Mouse (Mus musculus): ENCODE measurements around the gene Zfp64. TPM values are rescaled to one million over a fixed set of nuclear protein-coding genes. Genes with fewer than 3 reads are reported as not detected.

Gene Zfp64
- polyA plus RNA-seq, 1 experiment from 2014 or later: 41.0 TPM

DNA sequence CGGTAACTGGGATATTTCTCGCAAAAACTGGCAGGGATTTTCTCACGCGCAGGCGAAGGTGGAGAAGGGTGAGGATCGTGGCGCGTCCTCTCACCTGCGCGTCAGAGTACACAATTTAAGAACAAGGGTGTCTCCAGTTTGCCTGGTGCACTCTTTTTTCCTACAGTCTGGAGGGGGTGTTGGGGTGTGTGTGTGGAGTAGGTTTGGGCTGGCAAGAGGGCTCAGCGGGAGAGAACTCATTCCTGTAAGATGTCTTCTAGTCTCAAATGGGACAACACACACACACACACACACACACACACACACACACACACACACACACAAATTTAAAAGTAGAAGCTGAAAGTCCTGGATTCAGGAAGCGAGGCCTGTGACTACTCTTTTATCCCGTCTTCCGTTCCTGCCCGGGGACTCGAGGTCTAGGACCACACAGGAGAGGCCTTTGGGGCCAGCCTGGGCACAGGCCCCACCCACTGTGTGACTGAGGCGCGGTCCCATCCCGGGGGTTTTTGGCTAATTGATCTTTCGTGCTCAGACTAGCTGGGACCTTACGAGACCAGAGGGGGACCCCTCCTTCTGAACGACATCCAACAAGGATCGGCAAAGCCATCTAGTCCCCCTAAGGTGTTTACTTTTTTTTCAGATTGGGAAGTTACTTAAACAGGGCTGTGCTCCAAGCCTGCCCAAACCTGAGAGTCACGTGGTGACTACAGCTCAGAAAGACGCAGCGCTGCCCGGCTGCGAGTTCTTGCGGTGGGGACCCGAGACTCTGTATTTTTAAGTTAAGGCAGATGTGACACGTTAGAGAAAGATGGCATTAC is 42.3 kb downstream of the Zfp64 start:
- Histone ChIP-seq H3K4me1 (peaks cover 30% of the 10 kb centered on the region), H3K9ac (replicated peaks) (peak overlapping the region; percentile 49; the same call in 1 of the 2 replicates), H3K27ac (replicated peaks) (peak overlapping the region; percentile 26; the same call in 1 of the 2 replicates), H3K36me3 (no peaks in the 10 kb centered on the region), H3K4me3 (peak overlapping the region; percentile 55), H3K27me3 (peaks cover 51% of the 10 kb centered on the region), H3K9me3 (no peaks in the 10 kb centered on the region), H3K4me2 (replicated peaks) (peak overlapping the region; percentile 94)
- peak; percentile 39 for ATAC-seq (ENCODE audit: low FRiP score, low read depth)
- 2% methylated on average over 30 of the region's 31 CpGs for WGBS

DNA sequence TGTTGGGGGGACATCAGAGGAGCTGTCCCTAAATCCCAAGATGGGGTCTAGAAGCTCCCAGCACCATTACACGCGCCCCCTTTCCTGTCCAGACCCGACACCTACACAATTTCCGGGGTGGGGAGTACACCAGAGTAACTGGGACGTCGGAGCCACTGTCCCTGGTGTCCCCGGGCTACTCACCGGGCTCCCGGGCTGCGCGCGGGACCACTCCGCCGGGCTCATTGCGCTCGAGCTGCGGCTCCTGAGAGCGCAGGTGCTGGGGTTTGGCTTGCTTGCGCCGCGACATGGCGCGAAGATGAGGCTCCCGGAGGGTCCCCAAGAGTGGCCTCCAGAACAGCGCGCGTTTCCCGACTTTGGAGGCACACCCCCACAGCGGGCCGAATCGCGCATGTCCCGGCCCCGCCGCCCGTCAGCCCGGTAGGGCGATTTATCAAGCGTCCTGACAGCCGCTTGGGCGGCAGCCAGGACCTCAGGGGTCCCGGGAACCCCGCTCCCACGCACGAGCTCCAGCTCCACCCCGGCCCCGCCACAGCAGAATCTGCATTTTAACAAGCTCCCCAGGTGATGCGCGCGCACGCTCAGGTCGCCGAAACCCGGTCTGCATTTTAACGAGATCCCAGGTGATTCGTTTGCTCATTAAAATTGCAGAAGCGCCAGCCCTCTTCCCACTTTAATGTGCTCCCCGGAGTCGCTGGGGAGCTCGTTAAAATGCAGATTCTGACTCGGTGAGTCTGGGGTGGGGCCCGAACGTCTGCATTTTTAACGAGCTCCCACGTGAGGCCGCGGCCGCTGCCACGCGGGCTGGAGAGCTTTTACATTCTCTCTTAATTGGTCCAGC is 43.1 kb downstream of the Zfp64 start:
- WGBS: under 1% methylated on average over 70 of the region's 70 CpGs
- peaks cover 53% of the 10 kb centered on the region for H3K27me3 ChIP-seq
- peak overlapping the region; percentile 49 for H3K9ac ChIP-seq (replicated peaks)
- no peaks in the 10 kb centered on the region for H3K9me3 ChIP-seq
- peaks cover 30% of the 10 kb centered on the region for H3K4me1 ChIP-seq
- H3K27ac ChIP-seq (replicated peaks): peak overlapping the region; percentile 56; the same call in 1 of the 2 replicates
- peak overlapping the region; percentile 55 for H3K4me3 ChIP-seq
- ATAC-seq (ENCODE audit: low FRiP score, low read depth): peak; percentile 68
- no peaks in the 10 kb centered on the region for H3K36me3 ChIP-seq
- peak overlapping the region; percentile 94 for H3K4me2 ChIP-seq (replicated peaks)

DNA sequence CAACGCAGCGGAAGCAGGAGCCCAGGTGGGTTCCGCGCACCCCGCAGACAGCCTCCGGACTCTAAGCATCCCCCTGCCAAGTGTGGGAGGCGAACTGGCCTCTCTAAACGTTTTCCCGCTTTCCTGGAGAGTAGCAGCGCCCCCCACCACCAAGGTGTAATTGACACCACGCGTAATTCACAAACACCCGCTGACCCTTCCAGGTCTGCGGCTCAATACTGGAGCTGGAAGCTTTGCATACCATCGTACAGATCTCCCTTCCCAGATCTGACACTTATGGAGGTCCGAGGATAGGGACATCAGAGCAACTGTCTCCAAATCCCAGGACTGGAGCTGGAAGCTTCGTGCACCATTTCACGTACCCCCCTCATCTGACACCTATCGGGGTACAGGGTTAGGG is 43.9 kb downstream of the Zfp64 start:
- ATAC-seq (ENCODE audit: low FRiP score, low read depth): no peak
- 3% methylated on average over 19 of the region's 19 CpGs for WGBS
- Histone ChIP-seq H3K4me2 (replicated peaks) (peak overlapping the region; percentile 94), H3K27me3 (peaks cover 60% of the 10 kb centered on the region), H3K4me1 (peaks cover 30% of the 10 kb centered on the region), H3K36me3 (no peaks in the 10 kb centered on the region), H3K9ac (replicated peaks) (peak overlapping the region; percentile 49), H3K4me3 (peak overlapping the region; percentile 55), H3K9me3 (no peaks in the 10 kb centered on the region), H3K27ac (replicated peaks) (peak overlapping the region; percentile 56; the same call in 1 of the 2 replicates)

DNA sequence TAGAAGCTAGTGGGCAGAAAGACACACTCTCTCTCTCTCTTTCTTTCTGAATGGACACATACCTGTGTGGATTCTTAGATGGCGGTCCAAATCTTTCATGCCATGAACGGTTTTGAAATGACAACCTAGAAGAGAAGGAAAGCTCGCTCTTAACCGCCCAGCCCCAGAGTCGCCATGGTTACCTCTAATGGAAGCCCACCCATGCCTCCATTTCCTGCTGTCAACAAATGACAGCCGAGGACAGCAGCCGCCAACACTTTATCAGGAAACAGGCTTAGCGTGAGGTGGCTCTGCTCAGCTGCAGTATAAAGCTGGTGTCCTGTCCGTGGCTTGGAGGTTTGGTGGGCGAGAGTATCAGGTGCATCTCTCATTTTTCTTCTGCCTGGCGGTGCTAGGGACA is 49.4 kb downstream of the Zfp64 start:
- Histone ChIP-seq H3K4me1 (peaks cover 16% of the 10 kb centered on the region), H3K4me3 (no peak overlapping the region), H3K9ac (replicated peaks) (no peak overlapping the region), H3K9me3 (no peaks in the 10 kb centered on the region), H3K4me2 (replicated peaks) (no peak overlapping the region), H3K27ac (replicated peaks) (no peak overlapping the region), H3K27me3 (peaks cover 34% of the 10 kb centered on the region), H3K36me3 (no peaks in the 10 kb centered on the region)
- ATAC-seq (ENCODE audit: low FRiP score, low read depth): no peak
- WGBS: 46% methylated on average over 11 of the region's 11 CpGs

DNA sequence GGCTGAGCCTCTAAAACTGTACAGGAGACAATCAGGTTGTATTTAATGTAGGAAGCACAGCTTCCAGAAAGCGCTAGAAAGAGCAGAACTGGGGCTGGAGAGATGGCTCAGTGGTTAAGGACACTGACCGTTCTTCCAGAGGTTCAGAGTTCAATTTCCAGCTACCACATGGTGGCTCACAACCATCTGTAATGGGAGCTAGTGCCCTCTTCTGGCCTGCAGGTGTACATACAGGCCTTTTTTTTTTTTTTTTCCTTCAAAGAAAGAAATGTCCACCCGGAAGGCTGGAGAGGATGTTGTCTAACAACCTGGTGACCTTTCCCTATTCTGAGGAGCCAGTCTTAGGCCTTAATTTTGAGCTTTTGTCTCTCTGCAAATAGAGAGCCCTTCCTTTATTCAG is 50.5 kb downstream of the Zfp64 start:
- Histone ChIP-seq H3K27ac (replicated peaks) (no peak overlapping the region), H3K4me1 (peaks cover 13% of the 10 kb centered on the region), H3K9ac (replicated peaks) (no peak overlapping the region), H3K9me3 (no peaks in the 10 kb centered on the region), H3K4me2 (replicated peaks) (no peak overlapping the region), H3K27me3 (peaks cover 22% of the 10 kb centered on the region), H3K4me3 (no peak overlapping the region), H3K36me3 (no peaks in the 10 kb centered on the region)
- 73% methylated on average over 3 of the region's 3 CpGs for WGBS
- no peak for ATAC-seq (ENCODE audit: low FRiP score, low read depth)

DNA sequence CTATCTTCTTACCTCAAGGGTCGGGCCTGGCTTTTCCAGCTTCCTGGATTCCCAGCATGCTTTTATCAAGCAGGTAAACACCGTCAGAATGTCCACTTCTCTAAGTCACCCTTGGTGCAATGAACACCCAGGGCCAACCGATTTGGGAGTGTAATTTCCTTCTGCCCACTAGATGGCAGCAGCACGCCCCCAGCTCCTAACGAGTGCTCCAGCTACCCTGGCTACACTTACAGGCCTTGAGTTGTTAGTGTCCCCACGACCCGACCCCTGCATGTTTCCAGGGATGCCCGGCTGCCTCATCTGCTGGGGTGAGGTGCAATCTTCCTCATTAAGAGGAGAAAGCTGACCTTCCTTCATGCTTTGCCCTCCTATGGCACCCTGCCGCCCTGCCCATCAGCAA is 51.2 kb downstream of the Zfp64 start:
- WGBS: 18% methylated on average over 9 of the region's 9 CpGs
- H3K9me3 ChIP-seq: no peaks in the 10 kb centered on the region
- H3K4me1 ChIP-seq: peaks cover 13% of the 10 kb centered on the region
- H3K27ac ChIP-seq (replicated peaks): no peak overlapping the region
- peaks cover 15% of the 10 kb centered on the region; the same call in 1 of the 2 replicates for H3K27me3 ChIP-seq
- no peak overlapping the region for H3K4me2 ChIP-seq (replicated peaks)
- peak; percentile 60; the same call in 1 of the 2 replicates for ATAC-seq (ENCODE audit: low FRiP score, low read depth)
- no peak overlapping the region for H3K9ac ChIP-seq (replicated peaks)
- 0 out of 2 replicates have a peak, but pooled peaks cover under 1% of the 10 kb centered on the region for H3K36me3 ChIP-seq
- H3K4me3 ChIP-seq: no peak overlapping the region

DNA sequence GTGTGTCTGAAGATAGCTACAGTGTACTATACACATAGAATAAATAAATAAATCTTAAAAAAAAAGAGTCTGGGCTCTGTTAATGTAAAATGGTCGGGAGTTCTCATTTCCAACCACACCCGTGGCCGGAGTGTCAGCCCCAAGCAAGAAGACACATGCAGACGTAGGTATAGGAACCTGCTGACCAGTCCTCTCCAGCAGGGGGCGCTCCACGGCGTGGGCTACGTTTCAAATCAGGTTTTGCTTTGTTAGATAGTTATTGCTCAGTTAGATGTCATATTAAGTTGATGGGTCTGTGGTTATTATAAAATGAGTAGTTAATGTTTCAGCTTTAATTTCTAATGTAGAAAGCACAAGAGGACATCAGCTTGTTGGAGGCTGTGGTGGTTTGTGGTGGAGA is 52.8 kb downstream of the Zfp64 start:
- 28% methylated on average over 8 of the region's 8 CpGs for WGBS
- peaks cover 13% of the 10 kb centered on the region for H3K4me1 ChIP-seq
- H3K36me3 ChIP-seq: 0 out of 2 replicates have a peak, but pooled peaks cover 7% of the 10 kb centered on the region
- no peak overlapping the region for H3K9ac ChIP-seq (replicated peaks)
- H3K27me3 ChIP-seq: peaks cover 9% of the 10 kb centered on the region; the same call in 1 of the 2 replicates
- no peak overlapping the region for H3K27ac ChIP-seq (replicated peaks)
- ATAC-seq (ENCODE audit: low FRiP score, low read depth): no peak
- H3K9me3 ChIP-seq: no peaks in the 10 kb centered on the region
- no peak overlapping the region for H3K4me3 ChIP-seq
- no peak overlapping the region for H3K4me2 ChIP-seq (replicated peaks)

DNA sequence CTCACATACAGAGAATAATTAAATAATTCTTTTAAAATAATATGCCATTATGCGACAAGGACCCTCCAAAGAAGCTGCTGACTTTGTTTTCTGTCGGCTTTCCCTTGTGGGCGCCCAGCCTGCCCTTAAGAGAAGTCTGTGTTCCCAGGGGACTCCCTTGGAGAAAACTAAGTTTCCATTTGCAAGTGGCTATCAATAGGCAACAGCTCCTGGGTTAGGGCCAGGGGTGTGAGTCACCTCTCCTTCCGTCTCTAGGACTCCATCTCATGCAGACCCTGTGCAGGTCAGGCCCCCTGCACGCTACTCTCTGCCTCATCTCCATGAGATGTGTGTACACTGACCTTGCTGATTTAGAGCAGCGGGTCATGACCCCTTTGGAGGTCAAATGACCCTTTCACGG is 57.5 kb downstream of the Zfp64 start:
- H3K4me2 ChIP-seq (replicated peaks): no peak overlapping the region
- H3K36me3 ChIP-seq: 0 out of 2 replicates have a peak, but pooled peaks cover 7% of the 10 kb centered on the region
- no peak overlapping the region for H3K4me3 ChIP-seq
- H3K27me3 ChIP-seq: no peaks in the 10 kb centered on the region
- no peaks in the 10 kb centered on the region for H3K9me3 ChIP-seq
- H3K27ac ChIP-seq (replicated peaks): no peak overlapping the region
- 86% methylated on average over 7 of the region's 7 CpGs for WGBS
- no peaks in the 10 kb centered on the region for H3K4me1 ChIP-seq
- no peak overlapping the region for H3K9ac ChIP-seq (replicated peaks)
- ATAC-seq (ENCODE audit: low FRiP score, low read depth): no peak

DNA sequence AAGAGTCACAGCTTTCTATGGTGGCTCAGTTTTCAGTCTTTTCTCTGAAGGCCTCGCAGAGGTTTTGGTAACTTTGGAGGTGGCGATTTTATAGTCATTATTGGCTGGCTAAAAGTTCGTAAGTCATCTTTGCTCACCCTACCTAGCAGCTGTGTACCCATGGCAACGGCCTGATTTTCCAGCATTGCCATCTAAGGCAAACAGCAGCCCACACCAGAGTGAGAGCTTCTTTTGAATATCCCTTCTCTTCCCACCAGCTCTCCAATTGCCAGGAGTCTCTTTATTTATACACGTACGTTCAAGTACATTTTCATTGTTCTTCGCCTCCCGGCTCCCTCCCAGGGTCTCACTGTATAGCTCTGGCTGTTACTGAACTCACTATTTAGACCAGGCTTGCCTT is 59.9 kb downstream of the Zfp64 start:
- H3K4me1 ChIP-seq: no peaks in the 10 kb centered on the region
- WGBS: 85% methylated on average over 8 of the region's 8 CpGs

DNA sequence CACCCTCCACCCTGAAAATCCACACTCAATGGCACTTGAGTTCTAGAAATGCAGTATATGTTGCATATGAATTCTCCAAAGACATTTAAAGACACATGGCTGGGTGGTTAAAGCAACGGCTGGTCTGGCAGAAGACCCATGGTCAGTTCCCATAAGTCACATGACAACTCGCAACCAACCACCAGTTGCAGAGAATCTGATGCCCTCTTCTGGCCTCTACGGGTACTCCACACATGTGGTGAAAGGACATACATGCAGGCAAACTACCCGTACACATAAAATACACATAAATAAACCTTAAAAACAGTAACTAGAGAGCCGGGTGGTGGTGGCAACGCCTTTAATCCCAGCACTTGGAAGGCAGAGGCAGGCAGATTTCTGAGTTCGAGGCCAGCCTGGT is 60.6 kb downstream of the Zfp64 start:
- Histone ChIP-seq H3K4me1 (no peaks in the 10 kb centered on the region), H3K4me2 (replicated peaks) (no peak overlapping the region), H3K4me3 (no peak overlapping the region), H3K9ac (replicated peaks) (no peak overlapping the region), H3K36me3 (0 out of 2 replicates have a peak, but pooled peaks cover 7% of the 10 kb centered on the region), H3K27me3 (no peaks in the 10 kb centered on the region), H3K27ac (replicated peaks) (no peak overlapping the region), H3K9me3 (no peaks in the 10 kb centered on the region)
- 94% methylated on average over 7 of the region's 7 CpGs for WGBS
- no peak for ATAC-seq (ENCODE audit: low FRiP score, low read depth)

More for the DNA sequence above, 59.9 kb downstream of the Zfp64 start:
- H3K36me3 ChIP-seq: 0 out of 2 replicates have a peak, but pooled peaks cover 7% of the 10 kb centered on the region
- no peak overlapping the region for H3K4me3 ChIP-seq
- no peak for ATAC-seq (ENCODE audit: low FRiP score, low read depth)
- no peaks in the 10 kb centered on the region for H3K9me3 ChIP-seq
- no peaks in the 10 kb centered on the region for H3K27me3 ChIP-seq
- H3K4me2 ChIP-seq (replicated peaks): no peak overlapping the region
- no peak overlapping the region for H3K27ac ChIP-seq (replicated peaks)
- H3K9ac ChIP-seq (replicated peaks): no peak overlapping the region

DNA sequence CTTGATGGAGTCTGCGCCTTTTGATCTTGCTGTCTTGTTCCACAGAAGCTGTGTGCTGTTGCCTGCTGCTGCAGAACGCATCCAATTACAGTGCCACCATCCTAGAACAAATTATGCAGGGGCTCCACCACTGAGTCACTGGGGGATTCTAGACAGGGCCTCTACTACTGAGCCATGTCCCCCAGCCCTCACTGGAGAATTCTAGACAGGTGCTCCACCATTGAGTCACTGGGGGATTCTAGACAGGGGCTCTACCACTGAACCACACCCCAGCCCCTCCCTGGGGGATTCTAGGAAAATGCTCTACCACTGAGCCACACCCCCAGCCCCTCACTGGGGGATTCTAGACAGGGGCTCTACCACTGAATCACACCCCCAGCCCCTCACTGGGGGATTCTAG is 63.3 kb downstream of the Zfp64 start:
- H3K9ac ChIP-seq (replicated peaks): no peak overlapping the region
- no peak overlapping the region for H3K4me2 ChIP-seq (replicated peaks)
- 84% methylated on average over 2 of the region's 2 CpGs for WGBS
- no peaks in the 10 kb centered on the region for H3K4me1 ChIP-seq
- H3K27me3 ChIP-seq: no peaks in the 10 kb centered on the region
- ATAC-seq (ENCODE audit: low FRiP score, low read depth): no peak
- no peaks in the 10 kb centered on the region for H3K9me3 ChIP-seq
- no peaks in the 10 kb centered on the region for H3K36me3 ChIP-seq
- no peak overlapping the region for H3K27ac ChIP-seq (replicated peaks)
- H3K4me3 ChIP-seq: no peak overlapping the region

DNA sequence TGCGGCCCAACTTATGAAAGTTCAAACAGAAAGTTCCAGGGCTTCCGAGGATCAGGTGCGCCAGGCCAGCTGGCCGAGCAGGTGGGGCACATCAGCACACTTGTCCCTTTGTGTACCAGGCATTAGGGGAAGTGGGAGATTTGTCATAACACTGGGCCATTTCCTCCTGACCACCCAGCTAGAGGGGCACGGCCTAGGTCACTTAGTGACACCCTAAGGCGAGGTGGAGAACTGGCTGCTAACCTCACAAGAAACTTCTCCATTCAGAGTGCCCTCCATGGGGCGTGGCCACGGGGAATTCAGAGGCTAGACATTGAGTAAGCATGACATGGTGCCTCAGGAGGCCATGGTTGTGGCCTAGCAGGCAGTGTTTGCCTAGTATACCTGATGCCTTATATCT is 70.7 kb downstream of the Zfp64 start:
- H3K27me3 ChIP-seq: no peaks in the 10 kb centered on the region
- no peak overlapping the region for H3K4me2 ChIP-seq (replicated peaks)
- H3K36me3 ChIP-seq: no peaks in the 10 kb centered on the region
- no peaks in the 10 kb centered on the region for H3K9me3 ChIP-seq
- H3K4me3 ChIP-seq: no peak overlapping the region
- H3K4me1 ChIP-seq: no peaks in the 10 kb centered on the region
- ATAC-seq (ENCODE audit: low FRiP score, low read depth): no peak
- H3K27ac ChIP-seq (replicated peaks): no peak overlapping the region
- H3K9ac ChIP-seq (replicated peaks): no peak overlapping the region
- WGBS: 69% methylated on average over 8 of the region's 8 CpGs
